8 mouse cellular contexts compared by ENCODE assay signal in the genomic region with DNA sequence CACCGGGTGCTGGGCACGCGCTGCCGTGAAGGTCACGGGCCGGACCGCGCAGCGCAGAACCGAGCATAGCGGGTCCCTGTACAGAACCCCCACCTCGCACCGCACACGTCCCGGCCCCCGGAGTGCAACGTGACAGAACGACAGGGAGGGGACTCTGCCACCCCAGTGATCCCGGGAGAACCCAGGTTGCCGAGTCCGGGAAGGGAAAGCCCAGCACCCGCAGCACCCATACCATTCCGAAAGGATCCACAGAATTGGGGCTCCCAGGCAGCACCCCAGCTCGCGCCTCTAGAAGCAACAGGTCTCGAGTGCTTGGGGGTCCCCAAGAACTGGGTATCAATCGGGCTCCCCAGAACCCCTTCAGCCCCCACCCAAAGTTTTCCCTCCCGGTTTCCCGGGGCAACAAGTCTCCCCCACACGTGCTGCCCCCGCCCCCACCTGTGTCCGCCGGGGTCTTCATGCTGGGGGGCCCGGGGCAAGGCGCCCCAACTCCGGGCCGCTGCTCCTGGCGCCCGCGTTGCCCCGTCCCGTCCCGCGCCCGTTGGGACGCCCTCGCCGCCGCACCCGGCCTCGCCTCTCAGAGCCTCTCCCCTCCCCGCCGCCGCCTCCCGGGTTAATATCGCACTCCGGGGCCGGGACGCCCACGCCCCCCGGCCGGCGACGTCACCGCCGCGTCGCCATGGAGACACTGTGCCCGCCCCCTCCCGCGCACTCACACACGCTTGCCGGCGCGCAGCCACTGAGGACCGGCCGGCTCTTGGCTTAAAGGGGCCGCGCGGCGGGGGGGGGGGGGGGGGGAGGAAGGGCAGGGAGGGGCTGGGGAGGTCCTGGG. TPM values are rescaled to one million over a fixed set of nuclear protein-coding genes. Genes with fewer than 3 reads are reported as not detected.
A peak's percentile ranks its signal among the peaks of the same experiment; 100 is the strongest.
DNase-seq lines count a peak whose midpoint lies in the region; ATAC-seq lines count a peak whose summit lies in the region.

Gene Erf (minus strand): TSS at position 621 of the 832 bp plus-strand sequence.

- peaks cover 1% of the 10 kb centered on the region; the same call in 1 of the 2 replicates for H3K36me3 ChIP-seq in intestine, embryonic 15.5 days

- H3K9ac ChIP-seq in intestine, embryonic 15.5 days = peak within 1 kb of the TSS; percentile 88

- under 1% methylated on average over 72 of the region's 81 CpGs for WGBS in intestine, embryonic 15.5 days

- H3K4me2 ChIP-seq in intestine, embryonic 15.5 days (replicated peaks) = peak within 1 kb of the TSS; percentile 90

- H3K9me3 ChIP-seq in intestine, embryonic 15.5 days = no peaks in the 10 kb centered on the region

- peaks cover 41% of the 10 kb centered on the region for H3K4me1 ChIP-seq in intestine, embryonic 15.5 days (replicated peaks)

- H3K4me3 ChIP-seq in intestine, embryonic 15.5 days (replicated peaks) = peak within 1 kb of the TSS; percentile 74

- ATAC-seq in intestine, embryonic 15.5 days = peak; percentile 85
- ATAC-seq in megakaryocyte-erythroid progenitor cell, adult 5-6 weeks (replicated peaks; ENCODE audit: low FRiP score, low TSS enrichment, poor library complexity, severe bottlenecking) = peak; percentile 80

- H3K27me3 ChIP-seq in intestine, embryonic 15.5 days (replicated peaks) = no peaks in the 10 kb centered on the region

- DNase-seq in adrenal gland, adult 2 months = peak; percentile 98
- peak; percentile 88 for DNase-seq in embryo, embryonic 11.5 days (ENCODE audit: low read depth, low spot score)
- DNase-seq in gastrocnemius, postnatal 36 days = peak; percentile 94 to 97
- DNase-seq in left cerebral cortex, postnatal 14 days (ENCODE audit: low spot score in 2 of 2) = peak; percentile 96 to 97
- peak; percentile 97 for DNase-seq in right cerebral cortex, postnatal 14 days
- DNase-seq in urinary bladder, postnatal 36 days (ENCODE audit: low spot score in 2 of 2) = peak; percentile 95 to 96

- H3K27ac ChIP-seq in intestine, embryonic 15.5 days = peak within 1 kb of the TSS; percentile 98

- intact Hi-C loops in gastrocnemius, postnatal 36 days (cut with DNase I) = no loop called here
- intact Hi-C loops in left cerebral cortex, postnatal 14 days (cut with DNase I) = no loop called here

RNA-seq across cellular contexts. Expression of gene Erf, which starts in this region (rescaled TPM):
- 10 to 100 TPM; 16.5 to 26.6 TPM for total RNA-seq in adrenal gland, adult 2 months (2021)
- polyA plus RNA-seq in adrenal gland, adult 2 months (2012; rRNA removed) = 50.4 and 52.8 TPM in 2 replicates
- total RNA-seq in gastrocnemius, postnatal 36 days (2021) = 1 to 10 TPM; 5.0 to 6.1 TPM
- polyA plus RNA-seq in intestine, embryonic 15.5 days (2015; fragmentation: Nextera tagmentation; extraction: Ambion mirVana) = 14.8 TPM in 2 replicates
- 10 to 100 TPM; 68.6 to 70.7 TPM for total RNA-seq in left cerebral cortex, postnatal 14 days (2021)
- total RNA-seq in megakaryocyte-erythroid progenitor cell, adult 5-6 weeks (2014; fragmentation: Nextera tagmentation) = 8.7 and 18.9 TPM in 2 replicates
- 6.2 and 8.6 TPM in 2 replicates for total RNA-seq in megakaryocyte-erythroid progenitor cell, adult 5-6 weeks (2017)

Comparison
In these comparisons a context has a peak if more than half of its experiments do, and no peak if none do; other contexts are left out.
1. Peak in every context shown above with its lines: DNase-seq, ATAC-seq, H3K4me3 ChIP-seq and H3K27ac ChIP-seq.